In genomic region chr19:59862423-59862822, GRCm38 (mm10) we compare ENCODE assay signal across 19 mouse cellular contexts.
DNase-seq lines count a peak whose midpoint lies in the region; ATAC-seq and TF ChIP-seq lines count a peak whose summit lies in the region.
"Had no signal": no experiment of that assay in that cellular context is flagged by ENCODE, and none has a peak within 500 bp of the region (broad histone marks: within the 10 kb centered on the region; RNA-seq: fewer than 3 reads in every experiment).

No protein-coding gene starts in this region.

- ATAC-seq in kidney, postnatal 0 days (replicated peaks; ENCODE audit: low FRiP score, low read depth), result no peak
- no peak for ATAC-seq in kidney, embryonic 14.5 days (ENCODE audit: low FRiP score, low TSS enrichment)
- ATAC-seq: forebrain, embryonic 13.5 days; forebrain, postnatal 0 days had no signal

- H3K9ac ChIP-seq in kidney, postnatal 0 days (ENCODE audit: low read depth, low read length), result no peak overlapping the region
- no peak overlapping the region for H3K9ac ChIP-seq in kidney, embryonic 14.5 days (ENCODE audit: low read depth, low read length)
- H3K9ac ChIP-seq: embryonic facial prominence, embryonic 12.5 days; forebrain, embryonic 13.5 days; forebrain, postnatal 0 days; heart, embryonic 13.5 days; hindbrain, embryonic 15.5 days had no signal

- peak; percentile 31 for DNase-seq in kidney, postnatal 0 days (ENCODE audit: low spot score)
- peak; percentile 65 for DNase-seq in 3T3-L1 (ENCODE audit: low read depth, low spot score)
- DNase-seq in lung, postnatal 36 days, result peak; percentile 27
- DNase-seq in cerebellum, adult 2 months, result no peak
- DNase-seq in urinary bladder, postnatal 10 days (ENCODE audit: low spot score), result no peak
- DNase-seq: adrenal gland, adult 8-10 months; adrenal gland, postnatal 36 days; cerebellum, adult 8-10 months; cerebellum, postnatal 14 days; forebrain, postnatal 0 days; gastrocnemius, postnatal 14 days; heart, postnatal 36 days had no signal

- H3K4me1 ChIP-seq in kidney, postnatal 0 days (replicated peaks; ENCODE audit: insufficient read depth, low read length), result no peaks in the 10 kb centered on the region; the same call in 1 of the 2 replicates
- H3K4me1 ChIP-seq in kidney, embryonic 14.5 days (ENCODE audit: control insufficient read depth, insufficient read depth, low read length), result no peaks in the 10 kb centered on the region
- peaks cover 21% of the 10 kb centered on the region for H3K4me1 ChIP-seq in embryonic fibroblast, embryonic 13.5 days (ENCODE audit: control insufficient read depth, insufficient read depth, low read length)
- no peaks in the 10 kb centered on the region for H3K4me1 ChIP-seq in cerebellum, adult 2 months (ENCODE audit: control insufficient read depth, insufficient read depth, low read length)
- H3K4me1 ChIP-seq: hindbrain, embryonic 15.5 days had no signal

- no peak overlapping the region for H3K27ac ChIP-seq in kidney, postnatal 0 days
- H3K27ac ChIP-seq in kidney, embryonic 14.5 days (ENCODE audit: low read depth, low read length), result no peak overlapping the region
- H3K27ac ChIP-seq in embryonic fibroblast, embryonic 13.5 days (ENCODE audit: insufficient read depth, low read length), result peak overlapping the region; percentile 91
- H3K27ac ChIP-seq in cerebellum, adult 2 months (ENCODE audit: insufficient read depth, low read length), result no peak overlapping the region
- H3K27ac ChIP-seq: embryonic facial prominence, embryonic 12.5 days; forebrain, embryonic 13.5 days; heart, embryonic 13.5 days; hindbrain, embryonic 15.5 days had no signal

- H3K27me3 ChIP-seq in kidney, postnatal 0 days (ENCODE audit: insufficient read depth, low read length), result no peaks in the 10 kb centered on the region
- H3K27me3 ChIP-seq in kidney, embryonic 14.5 days (ENCODE audit: control insufficient read depth, insufficient read depth, low read length), result no peaks in the 10 kb centered on the region
- no peaks in the 10 kb centered on the region for H3K27me3 ChIP-seq in cerebellum, adult 2 months (ENCODE audit: control insufficient read depth, insufficient read depth, low read length)
- H3K27me3 ChIP-seq: CH12.LX; embryonic facial prominence, embryonic 12.5 days; heart, embryonic 13.5 days; hindbrain, embryonic 15.5 days had no signal

- TF ChIP-seq POLR2A in embryonic fibroblast, embryonic 13.5 days (IDR thresholded peaks at IDR 0.05; ENCODE audit: low read depth, low read length), result no peak
- no peak for TF ChIP-seq POLR2A in cerebellum, adult 2 months (IDR thresholded peaks at IDR 0.05; ENCODE audit: borderline replicate concordance, insufficient read depth, low read length)

- no peaks in the 10 kb centered on the region for H3K36me3 ChIP-seq in kidney, postnatal 0 days (ENCODE audit: insufficient read depth, low read length)
- no peaks in the 10 kb centered on the region for H3K36me3 ChIP-seq in kidney, embryonic 14.5 days (ENCODE audit: control insufficient read depth, insufficient read depth, low read length)
- H3K36me3 ChIP-seq: embryonic facial prominence, embryonic 12.5 days; heart, embryonic 13.5 days; hindbrain, embryonic 15.5 days had no signal

- H3K4me2 ChIP-seq in kidney, postnatal 0 days (ENCODE audit: low read length), result no peak overlapping the region
- no peak overlapping the region for H3K4me2 ChIP-seq in kidney, embryonic 14.5 days (replicated peaks; ENCODE audit: low read depth, low read length)
- H3K4me2 ChIP-seq: embryonic facial prominence, embryonic 12.5 days; forebrain, embryonic 13.5 days; heart, embryonic 13.5 days; hindbrain, embryonic 15.5 days had no signal

- H3K4me3 ChIP-seq in kidney, postnatal 0 days (replicated peaks; ENCODE audit: low read depth, low read length), result no peak overlapping the region
- H3K4me3 ChIP-seq in kidney, embryonic 14.5 days (ENCODE audit: low read length), result no peak overlapping the region
- H3K4me3 ChIP-seq in embryonic fibroblast, embryonic 13.5 days (ENCODE audit: insufficient read depth, low read length), result no peak overlapping the region
- H3K4me3 ChIP-seq in cerebellum, adult 2 months (replicated peaks; ENCODE audit: insufficient read depth, low read depth, low read length), result no peak overlapping the region
- H3K4me3 ChIP-seq: embryonic facial prominence, embryonic 12.5 days; forebrain, embryonic 13.5 days; heart, embryonic 13.5 days; hindbrain, embryonic 15.5 days had no signal

- H3K9me3 ChIP-seq in kidney, postnatal 0 days (replicated peaks; ENCODE audit: low read length), result no peaks in the 10 kb centered on the region
- no peaks in the 10 kb centered on the region for H3K9me3 ChIP-seq in kidney, embryonic 14.5 days (ENCODE audit: control insufficient read depth, low read length)
- H3K9me3 ChIP-seq: embryonic facial prominence, embryonic 12.5 days; forebrain, embryonic 13.5 days; heart, embryonic 13.5 days; hindbrain, embryonic 15.5 days had no signal

- no peak for TF ChIP-seq CTCF in kidney, postnatal 0 days (IDR thresholded peaks at IDR 0.05; ENCODE audit: low read depth)
- no peak for TF ChIP-seq CTCF in embryonic fibroblast, embryonic 13.5 days (IDR thresholded peaks at IDR 0.05; ENCODE audit: borderline replicate concordance, insufficient read depth, low read length)
- TF ChIP-seq CTCF in cerebellum, adult 2 months (IDR thresholded peaks at IDR 0.05; ENCODE audit: borderline replicate concordance, insufficient read depth, low read depth, low read length), result no peak

Comparison
In these comparisons a context has a peak if more than half of its experiments do, and no peak if none do; other contexts are left out.
1. DNase-seq: peak in kidney, postnatal 0 days (single experiment), 3T3-L1 (single experiment) and lung, postnatal 36 days (single experiment); none in cerebellum, adult 2 months (0 of 2) and urinary bladder, postnatal 10 days (single experiment).